Mouse (Mus musculus) kidney, postnatal 14 days (tissue): ENCODE data around the gene Gramd4.
"Not testable (repeated sequence)": the region's sequence is repeated elsewhere in the genome, so short reads cannot be mapped to it uniquely, and the experiment has no call there.

Experiments used
- DNase-seq: peaks from one replicate; pipeline ENCODE4 v3.0.0; 2022; ENCODE audit warnings: mixed read lengths

Gene Gramd4

DNA sequence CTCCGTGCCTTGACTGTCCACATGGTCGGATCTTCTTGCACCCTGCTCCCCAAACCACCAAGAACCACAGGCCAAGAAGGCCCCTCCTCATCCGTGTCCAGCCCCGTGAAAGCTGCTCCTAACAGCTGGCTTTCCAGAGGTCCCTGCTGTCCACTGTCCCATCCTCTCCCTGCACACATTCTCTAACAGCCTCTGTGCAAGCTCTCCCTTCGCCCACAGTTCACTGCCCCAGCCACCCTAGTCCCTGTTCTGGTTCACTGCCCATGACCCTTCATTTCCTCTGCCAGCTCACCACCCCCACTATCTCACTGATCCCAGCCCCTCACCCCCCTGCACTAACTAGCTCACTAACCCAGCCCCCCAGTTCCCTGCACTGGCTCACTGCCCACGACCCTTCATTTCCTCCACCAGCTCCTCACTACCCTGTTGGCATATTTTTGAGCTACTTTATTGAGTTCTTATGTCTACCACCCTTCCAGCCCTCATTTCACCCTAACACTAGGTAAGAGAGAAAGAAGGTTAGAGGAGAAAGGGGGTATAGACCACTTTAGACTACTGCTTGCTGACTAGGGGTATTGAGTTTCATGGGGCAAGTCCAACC lies 5.5 kb upstream of the Gramd4 start:
- DNase-seq, result peak; percentile 27

DNA sequence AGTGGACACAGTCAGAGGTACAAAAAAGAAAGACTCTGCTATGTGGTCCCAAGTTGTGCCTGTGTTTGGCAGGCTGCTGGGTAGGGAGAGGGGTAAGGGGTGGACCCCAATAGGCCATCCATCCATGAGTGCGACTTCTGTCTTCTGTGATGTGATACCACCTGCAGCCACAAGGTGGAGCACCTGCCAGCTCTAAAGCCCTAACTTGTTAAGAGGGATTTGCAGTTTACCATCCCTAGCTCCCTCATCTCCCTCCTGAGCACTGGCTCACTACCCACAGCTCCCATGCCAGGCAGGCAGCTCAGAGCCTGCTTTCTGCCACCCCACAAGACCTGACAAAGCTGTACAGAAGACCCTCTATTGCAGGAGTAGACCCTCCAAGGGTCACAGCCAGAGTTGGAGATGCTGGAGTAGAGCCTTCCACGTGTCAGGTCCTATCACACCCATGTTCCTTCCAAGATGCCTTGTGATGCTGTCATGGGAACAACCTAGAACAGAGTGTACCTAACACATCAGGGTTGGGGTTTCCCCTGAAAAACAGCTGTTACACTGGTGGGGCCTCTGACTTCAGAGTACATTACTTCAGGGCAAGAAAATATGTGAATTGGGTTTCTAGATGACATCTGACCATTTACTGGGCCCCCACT lies 3.5 kb upstream of the Gramd4 start:
- peak; percentile 84 for DNase-seq

DNA sequence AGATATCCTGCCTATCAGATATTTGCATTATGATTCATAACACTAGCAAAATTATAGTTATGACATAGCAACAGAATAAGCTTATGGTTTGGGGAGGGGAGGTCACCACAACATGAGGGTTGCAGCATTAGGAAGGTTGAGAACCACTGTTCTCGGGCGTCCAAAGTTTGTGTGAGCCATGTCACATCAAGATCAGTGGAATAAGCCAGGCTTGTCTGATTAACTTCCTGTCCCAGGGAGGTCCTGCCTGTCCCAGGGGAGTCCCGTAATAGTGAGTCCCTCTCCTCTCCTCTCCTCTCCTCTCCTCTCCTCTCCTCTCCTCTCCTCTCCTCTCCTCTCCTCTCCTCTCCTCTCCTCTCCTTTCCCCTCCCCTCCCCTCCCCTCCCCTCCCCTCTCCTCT lies 2.6 kb upstream of the Gramd4 start:
- DNase-seq, result not testable (repeated sequence)

DNA sequence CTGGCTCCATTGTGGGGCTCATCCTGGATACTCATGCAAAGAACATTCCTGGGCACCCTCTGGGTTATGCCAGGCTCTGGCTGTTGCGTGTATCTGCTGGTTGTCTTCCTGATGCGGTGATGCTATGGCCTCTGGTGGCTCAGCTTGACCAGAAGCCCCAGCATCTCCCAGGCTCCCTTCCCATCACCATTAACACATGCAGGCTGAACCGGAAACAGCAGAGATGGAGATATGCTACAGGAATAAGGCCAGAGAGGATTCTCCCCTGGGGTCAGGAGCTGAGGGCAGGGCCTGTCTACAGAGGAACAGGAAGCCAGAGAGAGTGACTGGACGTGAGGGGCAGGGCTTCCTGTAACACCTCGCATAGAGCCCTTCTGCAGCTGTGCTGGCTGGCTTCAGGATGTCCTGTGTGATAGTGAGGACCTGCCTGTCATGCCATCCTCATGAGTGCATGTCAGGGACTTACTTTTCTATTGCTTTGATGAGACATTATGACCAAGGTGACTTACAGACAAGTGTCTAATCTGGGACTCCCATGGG lies 1.2 kb upstream of the Gramd4 start:
- no peak for DNase-seq

DNA sequence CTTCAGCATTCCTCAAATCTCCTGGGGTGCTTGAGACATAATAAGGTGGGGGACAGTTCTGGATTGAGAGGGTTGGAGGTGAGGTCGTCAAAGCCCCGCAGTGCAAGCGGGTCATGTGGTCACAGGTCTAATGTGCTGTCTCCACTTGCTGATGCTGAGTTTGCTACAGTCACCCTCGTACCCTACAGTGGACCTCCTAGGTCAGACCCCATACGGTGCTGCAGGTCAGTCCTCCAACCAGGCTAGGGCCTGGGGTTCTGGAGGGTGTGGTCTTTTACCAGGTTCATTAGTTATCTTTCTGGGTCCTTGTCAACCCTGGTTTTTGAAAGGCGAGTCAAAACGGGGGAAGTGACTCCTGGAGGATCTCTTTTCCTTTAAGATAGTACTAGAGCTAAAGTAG lies 413 bp downstream of the Gramd4 start:
- no peak for DNase-seq

DNA sequence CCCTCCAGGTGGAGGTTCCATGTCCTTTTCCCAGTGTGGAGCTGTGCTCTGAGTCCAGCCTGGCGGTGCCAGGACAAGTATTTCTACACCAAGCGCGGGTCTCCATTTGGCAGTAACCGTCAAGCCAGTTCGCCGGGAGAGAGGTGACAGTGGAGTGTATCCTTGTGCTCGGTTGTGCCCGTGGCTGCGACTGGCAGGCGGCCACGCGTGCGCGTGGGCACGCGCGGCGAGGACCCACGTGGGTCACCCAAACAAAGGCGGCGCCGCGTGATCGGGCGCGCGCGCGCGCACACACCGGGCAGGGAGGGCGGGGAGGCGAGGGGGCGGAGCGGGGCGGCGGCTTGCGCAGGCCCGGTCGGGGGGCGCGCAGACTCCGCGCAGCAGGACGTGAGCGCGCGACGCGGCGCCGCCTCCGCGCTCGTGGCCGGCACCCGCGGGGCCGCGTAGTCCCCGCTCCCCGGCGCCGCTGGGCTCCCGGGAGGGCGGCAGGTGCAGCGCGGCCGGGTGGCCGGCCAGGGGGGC lies 960 bp downstream of the Gramd4 start:
- peak; percentile 93 for DNase-seq

DNA sequence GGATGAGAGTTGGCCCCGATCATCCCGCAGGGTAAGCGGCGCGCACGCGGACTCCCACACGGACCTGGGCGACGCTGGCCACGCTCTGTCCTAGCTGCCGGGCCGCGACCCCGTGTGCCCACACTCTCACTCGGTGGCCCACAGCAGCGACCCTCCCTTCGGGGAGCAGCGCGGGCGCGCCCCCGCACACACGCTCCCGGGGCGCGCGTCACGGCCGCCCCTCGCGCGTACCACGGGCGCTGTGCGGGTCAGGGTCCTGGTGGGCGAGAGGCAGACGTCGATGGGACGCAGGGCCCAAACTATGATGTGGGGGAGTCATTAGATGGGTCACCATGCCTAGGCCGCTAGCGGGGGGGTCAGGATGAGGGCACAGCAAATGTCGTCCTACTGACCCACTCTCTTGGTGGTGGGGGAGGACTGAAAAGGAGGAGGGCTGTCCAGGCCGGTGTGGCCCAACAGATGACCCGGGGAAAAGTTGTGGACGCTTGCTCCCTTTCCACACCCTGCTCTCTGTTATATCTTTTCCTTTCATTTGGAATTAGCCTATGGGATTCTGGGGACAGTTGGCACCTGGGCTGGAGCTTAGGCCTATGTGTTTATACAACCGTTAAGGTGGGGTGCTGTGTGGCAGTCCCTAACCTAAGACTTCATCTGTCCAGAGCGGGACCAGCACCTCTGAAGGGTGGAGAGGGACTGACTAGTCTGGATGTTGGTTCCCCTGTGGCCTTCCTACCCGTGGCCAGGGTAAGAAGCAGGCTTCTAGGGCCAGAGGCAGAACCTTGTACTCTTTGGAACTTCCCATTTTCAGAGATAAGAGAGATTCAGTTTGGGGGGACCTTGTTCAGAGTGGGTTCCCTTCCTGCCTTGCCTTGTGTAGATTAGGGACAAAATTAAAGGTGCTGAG lies 1.7 kb downstream of the Gramd4 start:
- DNase-seq, result no peak

DNA sequence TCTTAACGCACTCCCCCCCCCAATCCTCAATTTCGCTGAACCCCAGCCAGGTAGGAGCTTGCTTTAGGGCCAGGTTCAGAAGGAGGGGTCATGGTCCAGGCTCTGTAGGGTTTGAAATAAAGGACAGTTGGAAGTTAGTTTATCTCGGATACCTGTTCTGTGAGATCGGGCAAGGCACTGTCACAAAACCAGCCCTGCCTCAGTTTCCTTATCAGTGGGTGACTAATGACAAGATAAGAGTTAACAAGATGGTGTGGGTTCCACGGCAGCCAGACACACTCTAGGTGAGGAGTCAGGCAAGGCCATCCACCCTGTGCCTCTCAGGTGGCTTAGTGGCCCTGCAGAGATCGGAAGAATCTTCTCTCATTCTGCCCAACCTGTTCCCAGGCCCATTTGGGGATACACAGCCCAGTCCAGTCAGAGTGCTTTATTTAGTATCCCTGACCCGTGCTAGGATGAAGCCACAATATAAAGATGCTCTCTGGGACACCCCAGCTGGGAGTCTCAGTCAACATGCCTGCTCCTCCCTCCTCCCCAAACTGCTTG lies 2.4 kb downstream of the Gramd4 start:
- DNase-seq, result no peak

DNA sequence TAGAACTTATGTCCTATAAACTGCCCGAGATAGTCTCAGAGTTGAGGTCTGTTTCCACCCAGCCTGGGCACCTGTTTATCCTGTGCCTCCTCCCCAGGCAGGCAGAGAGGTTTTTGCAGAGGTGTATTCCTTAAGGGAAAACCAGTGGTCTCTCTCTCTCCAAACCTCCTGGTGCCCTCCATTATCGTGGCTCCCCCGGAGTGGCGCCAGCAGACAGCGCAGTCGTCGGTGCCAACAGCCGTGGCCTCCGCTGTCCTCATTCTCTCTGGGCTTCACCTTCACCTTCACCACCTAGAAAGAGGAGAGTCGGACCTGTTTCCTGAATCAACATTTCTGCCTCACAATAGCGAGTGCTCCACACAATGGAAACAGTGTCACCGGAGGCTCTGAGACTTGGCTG lies 3.1 kb downstream of the Gramd4 start:
- no peak for DNase-seq

DNA sequence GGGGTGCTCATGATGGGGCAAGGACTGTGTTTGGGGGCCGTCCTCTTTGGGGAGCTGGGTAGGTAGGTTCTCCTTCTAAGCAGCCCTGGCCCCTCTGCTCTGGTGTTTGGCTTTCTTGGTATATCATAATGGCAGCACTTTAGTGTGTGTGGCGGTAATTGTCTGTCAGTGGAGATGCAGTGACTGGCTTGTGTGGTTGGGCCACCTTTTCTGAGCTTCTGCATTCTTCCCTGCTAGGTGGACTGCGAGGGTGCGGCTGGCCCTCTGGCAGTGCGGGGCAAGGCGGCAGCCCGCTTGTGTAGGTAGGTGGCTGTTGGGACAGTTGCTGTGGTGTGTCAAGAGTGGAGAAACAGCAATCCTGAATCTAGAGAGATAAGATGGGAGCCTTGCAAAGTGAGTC lies 3.7 kb downstream of the Gramd4 start:
- DNase-seq, result no peak

DNA sequence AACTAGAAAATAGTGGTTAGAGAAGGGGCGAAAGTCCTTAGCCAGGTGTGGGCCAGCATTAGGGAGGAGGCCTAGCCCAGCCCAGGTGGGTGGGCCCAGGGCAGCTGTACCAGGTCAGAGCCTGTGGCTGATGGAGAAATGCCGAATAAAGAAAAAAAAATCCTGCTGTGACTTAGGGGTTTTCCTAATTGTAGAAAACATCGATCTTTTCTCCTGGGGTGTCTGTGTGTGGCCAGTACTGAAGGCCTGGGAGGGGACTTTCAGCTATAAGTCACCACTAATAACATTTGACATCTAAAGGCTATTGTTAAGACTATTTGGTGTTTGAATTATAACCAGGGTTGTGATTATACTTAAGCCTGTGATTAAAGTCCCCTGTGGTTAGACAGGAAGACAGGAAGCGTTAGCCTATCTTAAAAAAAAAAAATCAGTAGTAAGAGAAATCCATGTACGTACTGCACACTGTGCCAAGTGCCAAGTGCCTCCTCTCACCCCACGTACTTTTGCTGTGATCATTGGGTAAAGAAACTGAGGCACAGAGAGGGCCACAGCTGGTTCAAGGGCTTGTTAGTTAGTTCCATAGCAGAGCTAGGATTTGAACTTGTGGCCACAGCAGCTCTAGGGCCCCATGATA lies 4.5 kb downstream of the Gramd4 start:
- no peak for DNase-seq

DNA sequence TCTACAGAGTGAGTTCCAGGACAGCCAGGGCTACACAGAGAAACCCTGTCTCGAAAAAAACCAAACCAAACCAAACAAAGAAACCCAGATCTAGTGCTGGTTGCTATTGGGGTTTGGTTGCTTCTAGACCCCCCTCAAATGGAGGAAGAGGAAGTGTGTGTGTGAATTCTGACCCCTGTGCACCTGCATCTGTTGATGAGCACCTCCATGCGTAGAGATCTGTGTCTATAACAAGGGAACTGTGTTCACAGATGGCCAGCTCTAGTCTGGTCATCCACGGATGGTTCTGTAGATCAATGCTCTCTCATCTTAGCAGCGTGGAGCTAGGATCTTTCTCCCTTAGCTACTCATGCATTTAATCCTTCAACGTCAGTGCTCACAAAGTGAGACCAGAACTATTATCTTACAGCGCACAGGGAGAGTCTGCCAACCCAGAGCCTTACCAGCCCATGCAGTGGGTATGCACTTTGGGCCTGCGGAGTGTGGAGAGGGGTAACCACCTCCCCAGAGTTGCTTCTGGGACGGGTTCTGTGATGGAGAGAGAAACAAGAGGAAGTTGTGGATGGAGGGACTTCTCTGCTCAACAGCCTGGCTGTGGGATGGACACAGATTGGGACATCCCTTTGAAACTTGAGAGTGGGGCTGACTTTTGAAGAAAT lies 6.8 kb downstream of the Gramd4 start:
- no peak for DNase-seq

DNA sequence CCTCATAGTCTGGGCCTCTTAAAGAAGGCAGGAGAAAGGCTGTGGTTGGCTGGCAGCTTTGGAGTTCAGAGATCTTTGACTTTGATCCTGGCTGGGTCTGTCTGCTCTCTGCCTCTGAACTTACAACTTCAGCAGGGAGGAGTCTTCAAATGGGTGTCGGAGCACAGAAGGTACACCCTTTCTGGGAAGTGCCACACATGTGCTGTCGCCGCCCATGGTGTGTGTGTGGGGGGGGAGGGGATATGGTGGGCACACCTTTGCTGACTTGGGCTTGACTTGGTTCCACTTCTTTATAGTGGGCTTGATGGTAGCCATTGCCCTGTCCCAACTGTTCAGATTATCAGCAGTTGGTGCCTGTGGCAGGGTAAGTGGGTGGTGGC lies 7.3 kb downstream of the Gramd4 start:
- DNase-seq, result no peak

DNA sequence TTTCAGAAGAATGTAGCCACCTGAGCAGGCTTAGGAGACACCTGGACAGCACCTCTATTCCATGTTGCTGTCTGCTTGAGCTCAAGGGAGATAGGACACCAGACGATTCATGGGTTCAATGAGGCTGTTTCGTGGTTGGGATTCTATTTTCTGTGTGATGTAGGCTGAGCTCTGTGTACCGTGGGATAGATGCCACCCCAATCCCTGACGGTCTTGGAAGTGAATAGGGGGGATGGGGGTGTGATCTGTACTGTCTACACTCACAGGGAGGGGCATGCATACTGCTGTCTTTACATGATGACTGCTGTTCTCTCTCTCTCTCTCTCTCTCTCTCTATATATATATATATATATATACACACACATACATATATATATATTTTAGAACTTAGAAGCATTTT lies 7.9 kb downstream of the Gramd4 start:
- no peak for DNase-seq

DNA sequence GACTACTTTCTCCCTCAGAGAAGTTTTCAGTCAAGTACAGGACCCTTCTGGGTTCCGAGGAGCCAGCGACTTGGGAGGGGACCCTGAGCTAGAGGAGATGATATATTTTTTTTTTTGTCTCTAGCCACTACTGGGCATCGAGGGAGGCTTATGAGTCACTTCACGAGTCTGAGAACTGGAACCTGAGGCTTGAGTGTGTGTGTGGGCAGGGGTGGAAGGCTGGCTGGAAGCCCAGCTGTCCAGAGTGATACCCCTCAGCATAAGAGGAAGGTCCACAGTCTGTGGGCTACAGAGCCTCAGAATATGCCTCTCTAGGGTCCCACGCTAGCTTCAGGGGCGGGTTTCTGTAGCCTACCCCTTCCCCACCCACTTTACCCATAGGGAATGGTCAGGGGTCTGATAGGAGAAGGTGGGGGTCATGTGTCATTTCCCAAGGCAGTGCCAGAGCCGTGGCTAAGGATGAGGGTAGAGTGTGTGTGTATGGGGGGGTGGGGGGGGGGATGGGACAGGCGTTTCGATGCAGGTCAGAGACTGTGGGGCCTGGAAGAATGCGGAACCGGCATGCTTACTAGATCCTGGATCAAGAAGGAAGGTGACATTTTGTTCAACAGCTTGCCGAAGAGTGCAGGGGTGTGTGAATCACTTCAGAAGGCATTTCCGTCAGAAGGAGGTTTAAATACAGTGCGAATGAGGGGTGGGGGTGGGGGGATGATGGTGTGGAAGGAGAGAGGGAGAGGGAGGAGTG lies 9.5 kb downstream of the Gramd4 start:
- DNase-seq, result no peak

DNA sequence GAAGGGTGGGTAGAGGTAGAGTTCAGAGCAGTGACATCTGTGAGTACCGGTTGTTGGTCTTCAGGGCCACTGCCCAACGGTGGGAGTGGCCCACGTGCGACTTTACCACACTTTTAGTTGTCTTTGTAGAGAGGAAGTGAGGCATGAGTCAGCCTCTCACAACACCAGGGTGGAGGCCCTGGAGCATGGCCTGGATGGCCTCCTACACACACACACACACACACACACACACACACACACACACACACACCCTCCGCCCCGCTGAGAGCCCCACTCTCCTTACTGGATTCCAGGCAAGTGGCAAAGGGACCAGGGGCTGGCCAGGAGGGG lies 10.1 kb downstream of the Gramd4 start:
- no peak for DNase-seq

DNA sequence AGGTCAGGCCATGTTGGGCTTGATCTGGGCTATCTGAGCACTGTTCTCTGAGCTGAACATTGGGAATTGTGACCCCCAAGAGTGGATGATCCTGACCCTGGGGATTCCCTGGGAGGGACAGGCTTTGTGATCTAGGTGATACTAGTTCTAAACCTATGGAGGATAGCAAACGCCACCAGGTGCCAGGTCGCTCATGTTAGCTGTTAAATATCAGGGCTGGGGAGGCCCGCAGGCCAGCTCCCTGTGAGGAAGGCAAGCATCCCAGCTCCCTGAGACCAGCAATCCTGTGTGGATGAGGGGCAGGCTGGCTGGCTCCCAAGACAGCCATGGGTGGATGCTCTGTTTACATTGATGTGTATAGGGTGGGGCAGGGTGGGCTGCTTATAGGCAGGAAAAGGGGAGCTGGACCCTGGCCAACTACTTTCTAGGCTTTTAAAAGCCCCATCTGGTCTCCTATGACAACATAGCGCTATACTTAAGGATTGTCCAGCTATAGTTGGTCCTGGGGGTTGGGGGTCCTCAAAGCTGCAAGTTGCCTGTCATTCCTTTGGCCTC lies 10.5 kb downstream of the Gramd4 start:
- DNase-seq, result no peak

DNA sequence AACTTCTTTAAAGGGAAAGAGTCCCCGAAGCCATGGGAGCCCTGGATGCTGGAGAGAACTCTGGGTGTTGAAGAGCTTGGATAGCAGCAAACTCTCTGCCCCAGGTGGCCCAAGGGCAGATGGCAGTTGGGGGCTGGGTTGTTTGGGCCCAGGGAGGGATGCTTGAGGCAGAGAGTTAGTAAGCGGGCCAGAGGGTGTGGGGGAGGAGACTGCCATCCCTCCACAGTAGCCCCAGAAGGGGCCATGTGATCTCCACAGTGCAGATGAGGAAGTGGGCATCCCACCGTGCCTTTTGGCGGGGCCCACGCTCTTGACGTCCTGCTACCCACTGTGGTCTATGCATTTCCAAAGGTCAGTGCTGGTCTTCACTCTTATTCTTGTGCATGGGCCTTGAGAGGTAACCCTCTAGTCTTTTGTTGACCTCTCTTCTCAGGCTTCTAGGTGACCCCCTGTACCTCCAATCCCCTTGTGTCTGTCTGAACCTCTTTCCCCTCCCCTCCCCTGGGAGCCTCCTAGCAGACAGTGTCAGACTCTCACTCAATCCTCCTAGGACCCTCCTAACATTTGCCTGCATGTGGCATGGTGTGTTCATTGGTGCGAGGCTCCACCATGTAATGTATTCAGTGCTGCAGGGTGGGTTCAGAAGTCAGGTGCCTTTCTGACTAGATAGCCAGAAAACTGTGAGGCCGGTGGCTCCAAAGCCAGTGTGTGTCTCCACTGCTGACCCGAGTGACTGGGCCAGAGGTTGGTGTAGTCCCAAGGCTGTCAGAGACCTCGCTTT lies 11.7 kb downstream of the Gramd4 start:
- no peak for DNase-seq

DNA sequence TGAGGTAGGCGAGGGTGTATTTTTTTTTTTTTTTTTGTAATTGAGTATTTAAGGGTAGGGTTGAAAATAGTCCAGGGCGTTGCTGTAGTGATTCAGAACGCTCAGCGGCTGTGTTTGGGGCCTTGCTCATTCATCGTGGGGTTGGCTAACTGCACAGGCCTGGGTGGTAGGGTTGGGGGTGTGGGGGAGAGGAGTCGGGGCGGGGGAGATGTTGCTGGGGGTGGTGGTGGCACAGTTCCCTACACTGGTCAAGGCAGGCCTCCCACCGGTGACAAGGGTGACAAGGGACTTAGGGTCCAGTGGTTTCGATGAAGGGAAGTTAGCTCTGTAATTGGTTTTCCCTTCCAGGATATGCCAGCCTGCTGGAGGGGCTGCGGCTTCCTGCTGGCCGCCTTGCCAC lies 12.9 kb downstream of the Gramd4 start:
- DNase-seq, result no peak

DNA sequence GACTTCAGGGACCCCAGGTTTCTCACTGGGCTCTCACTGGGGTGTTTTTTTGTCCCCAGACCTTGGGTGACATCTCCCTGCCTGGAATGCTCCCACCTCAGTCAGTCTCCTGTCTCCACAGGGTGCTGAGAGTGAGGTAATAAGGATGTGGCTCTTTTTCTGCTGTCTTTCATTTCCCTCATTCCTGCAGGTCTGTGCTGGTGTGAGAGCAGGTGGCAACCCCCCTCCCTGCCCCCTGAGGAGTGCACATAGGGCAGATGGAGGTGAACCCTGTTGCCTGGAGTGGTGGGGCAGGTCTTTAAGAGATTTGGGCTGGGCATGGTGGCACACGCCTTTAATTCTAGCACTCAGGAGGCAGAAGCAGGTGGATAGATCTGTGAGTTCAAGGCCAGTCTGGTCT lies 13.7 kb downstream of the Gramd4 start:
- DNase-seq, result no peak
